Mouse (Mus musculus) stomach, embryonic 15.5 days (tissue): ENCODE results near the gene C87436. TPM values are rescaled to one million over a fixed set of nuclear protein-coding genes. Genes with fewer than 3 reads are reported as not detected.

ENCODE experiments used
- ATAC-seq: fragments of 200-750 bp; cut with Nextera tagmentation; 2 replicates; pipeline ENCODE4 v1.8.0; 2017; ENCODE audit warnings: low read depth, moderate number of reproducible peaks, moderate TSS enrichment; ENCODE audit not compliant: insufficient read depth, low FRiP score
- H3K27ac ChIP-seq: fragments of 300-500 bp; sonication (generic); 2 replicates; pipeline ENCODE4 v1.5.1; 2015; ENCODE audit warnings: mild to moderate bottlenecking, inconsistent platforms
- H3K27me3 ChIP-seq: fragments of 300-500 bp; sonication (generic); replicated peaks from 2 replicates; pipeline ENCODE4 v1.6.1; 2015; ENCODE audit warnings: inconsistent platforms
- H3K36me3 ChIP-seq: fragments of 300-500 bp; sonication (generic); 2 replicates; pipeline ENCODE4 v1.6.1; 2015; ENCODE audit warnings: inconsistent platforms
- H3K4me1 ChIP-seq: fragments of 300-500 bp; sonication (generic); 2 replicates; pipeline ENCODE4 v1.6.1; 2015; ENCODE audit warnings: inconsistent platforms
- H3K4me2 ChIP-seq: fragments of 300-500 bp; sonication (generic); 2 replicates; pipeline ENCODE4 v1.6.1; 2015; ENCODE audit warnings: mild to moderate bottlenecking, inconsistent platforms
- H3K4me3 ChIP-seq: fragments of 300-500 bp; sonication (generic); replicated peaks from 2 replicates; pipeline ENCODE4 v1.5.1; 2015; ENCODE audit warnings: inconsistent platforms
- H3K9ac ChIP-seq: fragments of 300-500 bp; sonication (generic); 2 replicates; pipeline ENCODE4 v1.6.1; 2015; ENCODE audit warnings: inconsistent platforms
- H3K9me3 ChIP-seq: fragments of 300-500 bp; sonication (generic); 2 replicates; pipeline ENCODE4 v1.6.1; 2016; ENCODE audit warnings: inconsistent platforms
- WGBS: fragments of 180-500 bp; shearing (Covaris S2); methylation state at CpG from one replicate; pipeline ENCODE4 v1.1.7; 2015; 5-methylcytosine and 5-hydroxymethylcytosine counted together
- polyA plus RNA-seq: library from polyadenylated mRNA; unstranded; fragments of >200 nt; fragmentation: Nextera tagmentation; extraction: Ambion mirVana; gene quantifications from 2 replicates; pipeline ENCODE4 v1.2.1, GENCODE M21; 2015

The C87436 gene
- polyA plus RNA-seq, 1 experiment from 2014 or later: 20.9 TPM

DNA sequence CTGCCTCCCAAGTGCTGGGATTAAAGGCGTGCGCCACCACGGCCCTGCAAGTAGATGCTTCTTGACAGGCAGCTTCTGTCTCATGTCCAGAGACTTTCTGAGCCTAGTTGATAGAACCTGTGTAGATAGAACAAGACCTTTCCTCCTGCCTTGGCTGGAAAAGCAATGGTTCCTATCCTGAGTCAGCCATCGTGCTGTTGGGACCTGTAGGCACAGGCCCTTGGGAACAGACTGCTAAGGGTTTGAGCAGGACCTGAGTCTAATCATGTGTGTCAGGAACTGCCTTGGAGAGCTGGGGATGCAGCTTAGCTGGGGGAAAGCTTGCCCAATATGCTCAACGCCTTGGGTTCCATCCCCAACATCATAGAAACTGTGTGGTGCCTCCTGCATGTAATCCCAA is 35.9 kb downstream of the C87436 start:
- Histone ChIP-seq H3K4me2 (no peak overlapping the region), H3K27me3 (no peaks in the 10 kb centered on the region), H3K4me3 (no peak overlapping the region), H3K36me3 (no peaks in the 10 kb centered on the region), H3K4me1 (peaks cover 29% of the 10 kb centered on the region), H3K27ac (no peak overlapping the region), H3K9me3 (no peaks in the 10 kb centered on the region), H3K9ac (no peak overlapping the region)
- ATAC-seq: no peak
- 95% methylated on average over 5 of the region's 5 CpGs for WGBS

GRCm38 (mm10) chr6:86474646-86475181 is 36.5 kb downstream of the C87436 start:
- no peak overlapping the region for H3K4me3 ChIP-seq
- no peak overlapping the region for H3K27ac ChIP-seq
- ATAC-seq: no peak
- H3K36me3 ChIP-seq: no peaks in the 10 kb centered on the region
- H3K4me2 ChIP-seq: no peak overlapping the region
- no peaks in the 10 kb centered on the region for H3K9me3 ChIP-seq
- no peaks in the 10 kb centered on the region for H3K27me3 ChIP-seq
- H3K9ac ChIP-seq: no peak overlapping the region
- H3K4me1 ChIP-seq: peaks cover 35% of the 10 kb centered on the region

DNA sequence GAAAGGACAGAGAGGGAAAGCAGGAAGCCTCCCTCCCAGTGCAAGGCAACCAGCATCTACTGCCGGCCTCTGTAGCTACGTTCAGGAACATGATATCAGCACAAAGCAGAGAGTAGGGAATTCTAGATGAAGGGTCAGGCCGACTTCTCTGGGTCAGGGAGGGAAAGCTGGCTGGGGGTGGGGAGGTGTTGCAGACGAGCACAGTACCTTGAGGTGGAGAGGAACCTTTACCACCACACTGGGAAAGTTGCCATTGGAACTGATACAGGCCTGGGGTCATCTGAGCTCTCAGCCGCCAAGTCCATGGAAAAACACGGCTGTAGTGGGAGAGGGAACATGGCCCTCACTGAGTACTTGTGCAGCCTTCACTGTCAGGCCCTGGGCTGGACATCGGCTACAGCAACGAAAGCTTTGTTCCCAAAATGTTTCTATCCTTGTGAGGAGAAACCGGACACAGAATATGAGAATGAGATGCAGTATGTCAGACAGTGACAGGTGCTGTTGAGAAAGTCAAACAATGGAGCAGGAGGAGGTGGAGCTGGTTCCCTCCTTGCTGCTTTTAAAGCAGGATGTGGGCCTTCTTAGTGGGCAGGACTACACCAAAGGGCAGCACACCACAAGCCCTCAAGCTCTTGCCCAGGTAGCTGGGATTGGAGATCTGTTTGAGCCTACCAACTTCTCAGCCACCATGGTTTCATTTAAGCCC is 37.4 kb downstream of the C87436 start:
- no peaks in the 10 kb centered on the region for H3K27me3 ChIP-seq
- H3K4me1 ChIP-seq: peaks cover 42% of the 10 kb centered on the region
- 51% methylated on average over 9 of the region's 9 CpGs for WGBS
- H3K4me3 ChIP-seq: no peak overlapping the region
- no peaks in the 10 kb centered on the region for H3K9me3 ChIP-seq
- H3K36me3 ChIP-seq: no peaks in the 10 kb centered on the region
- peak overlapping the region; percentile 62 for H3K27ac ChIP-seq
- no peak overlapping the region for H3K4me2 ChIP-seq
- no peak for ATAC-seq
- no peak overlapping the region for H3K9ac ChIP-seq

DNA sequence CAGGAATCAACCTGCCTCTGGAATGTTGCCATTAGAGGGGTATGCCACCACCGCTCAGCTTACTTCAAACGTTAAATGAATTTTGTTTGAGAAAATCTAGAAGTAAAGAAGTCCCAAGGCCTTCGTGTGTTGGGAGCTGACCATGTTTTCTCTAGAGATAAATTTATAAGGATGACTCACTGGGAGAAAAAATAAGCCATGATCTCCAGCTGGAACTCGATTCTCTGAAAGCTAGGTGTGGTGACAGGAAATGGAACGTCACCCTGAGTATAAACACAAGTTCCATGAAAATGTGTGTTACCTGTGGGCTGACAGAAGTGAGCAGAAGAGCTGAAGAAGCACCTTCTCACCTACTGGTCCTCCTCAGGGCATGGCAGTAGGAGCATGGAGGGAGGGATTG is 38.8 kb downstream of the C87436 start:
- no peak overlapping the region for H3K9ac ChIP-seq
- ATAC-seq: no peak
- no peaks in the 10 kb centered on the region for H3K9me3 ChIP-seq
- H3K4me2 ChIP-seq: no peak overlapping the region
- no peak overlapping the region for H3K4me3 ChIP-seq
- H3K27me3 ChIP-seq: no peaks in the 10 kb centered on the region
- H3K27ac ChIP-seq: no peak overlapping the region
- WGBS: 63% methylated on average over 5 of the region's 5 CpGs
- H3K36me3 ChIP-seq: no peaks in the 10 kb centered on the region
- peaks cover 44% of the 10 kb centered on the region for H3K4me1 ChIP-seq

DNA sequence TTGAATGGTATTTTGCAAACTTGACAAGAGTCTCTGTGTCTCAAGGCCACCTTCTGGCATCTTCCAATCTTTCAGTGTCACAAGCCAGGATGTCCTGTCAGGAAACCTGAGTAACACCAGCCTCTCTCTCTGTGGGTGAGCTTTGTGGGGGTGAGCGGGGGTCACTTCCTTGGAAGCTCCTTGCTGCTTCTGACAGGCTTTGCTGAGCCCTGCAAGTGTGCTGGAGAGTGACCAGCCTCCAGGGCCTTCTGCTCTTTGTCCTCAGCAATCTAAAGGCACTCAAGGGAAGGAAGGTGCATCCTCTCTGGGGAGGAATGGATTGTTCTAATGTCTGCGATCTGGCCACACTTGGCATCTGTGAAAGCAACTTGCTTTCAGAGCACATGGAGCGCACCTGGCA is 41.1 kb downstream of the C87436 start:
- H3K36me3 ChIP-seq: no peaks in the 10 kb centered on the region
- H3K27ac ChIP-seq: peak overlapping the region; percentile 88
- no peak overlapping the region for H3K4me2 ChIP-seq
- H3K4me3 ChIP-seq: no peak overlapping the region
- 61% methylated on average over 3 of the region's 3 CpGs for WGBS
- no peaks in the 10 kb centered on the region for H3K9me3 ChIP-seq
- H3K4me1 ChIP-seq: peaks cover 37% of the 10 kb centered on the region
- no peaks in the 10 kb centered on the region for H3K27me3 ChIP-seq
- ATAC-seq: no peak
- no peak overlapping the region for H3K9ac ChIP-seq

DNA sequence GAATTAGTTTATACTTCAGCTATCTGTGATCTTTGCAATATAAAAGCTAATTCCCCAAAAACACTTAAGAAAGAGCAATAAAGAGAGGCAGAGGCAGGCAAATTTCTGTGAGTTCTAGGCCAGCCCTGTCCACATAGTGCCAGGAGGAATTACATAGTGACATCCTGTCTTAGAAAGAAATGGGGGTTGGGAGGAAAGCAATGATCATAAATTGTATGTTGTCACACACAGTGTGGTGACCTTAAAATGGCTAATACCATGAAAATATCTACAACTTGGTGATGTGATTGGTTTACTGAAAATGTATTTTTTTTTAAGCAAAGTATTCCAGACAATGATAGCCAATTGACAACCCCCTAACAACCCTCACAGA is 41.6 kb downstream of the C87436 start:
- Histone ChIP-seq H3K4me1 (peaks cover 37% of the 10 kb centered on the region), H3K9ac (no peak overlapping the region), H3K4me3 (no peak overlapping the region), H3K27me3 (no peaks in the 10 kb centered on the region), H3K4me2 (no peak overlapping the region), H3K27ac (peak overlapping the region; percentile 88), H3K9me3 (no peaks in the 10 kb centered on the region), H3K36me3 (no peaks in the 10 kb centered on the region)
- no peak for ATAC-seq

- WGBS: 23% methylated on average over 9 of the region's 9 CpGs
- Histone ChIP-seq H3K4me1 (peaks cover 36% of the 10 kb centered on the region), H3K9me3 (no peaks in the 10 kb centered on the region), H3K27ac (peak overlapping the region; percentile 88), H3K4me3 (peak overlapping the region; percentile 19; the same call in 1 of the 2 replicates), H3K27me3 (no peaks in the 10 kb centered on the region), H3K9ac (peak overlapping the region; percentile 19), H3K4me2 (peak overlapping the region; percentile 44), H3K36me3 (no peaks in the 10 kb centered on the region)
- no peak for ATAC-seq
These were observed 42.1 kb downstream of the C87436 start for GRCm38 (mm10) chr6:86480189-86480831.

- no peak overlapping the region for H3K4me3 ChIP-seq
- no peak overlapping the region for H3K4me2 ChIP-seq
- WGBS: 83% methylated on average over 5 of the region's 5 CpGs
- H3K27ac ChIP-seq: peak overlapping the region; percentile 12; the same call in 1 of the 2 replicates
- no peak overlapping the region for H3K9ac ChIP-seq
- ATAC-seq: no peak
- H3K9me3 ChIP-seq: no peaks in the 10 kb centered on the region
- no peaks in the 10 kb centered on the region for H3K27me3 ChIP-seq
- peaks cover 33% of the 10 kb centered on the region for H3K4me1 ChIP-seq
- no peaks in the 10 kb centered on the region for H3K36me3 ChIP-seq
These were observed 43.7 kb downstream of the C87436 start for GRCm38 (mm10) chr6:86481871-86482270.

- H3K27ac ChIP-seq: peak overlapping the region; percentile 95; the same call in 1 of the 2 replicates
- H3K9ac ChIP-seq: no peak overlapping the region
- WGBS: 81% methylated on average over 7 of the region's 7 CpGs
These were observed 47.9 kb downstream of the C87436 start for GRCm38 (mm10) chr6:86485943-86486640.

DNA sequence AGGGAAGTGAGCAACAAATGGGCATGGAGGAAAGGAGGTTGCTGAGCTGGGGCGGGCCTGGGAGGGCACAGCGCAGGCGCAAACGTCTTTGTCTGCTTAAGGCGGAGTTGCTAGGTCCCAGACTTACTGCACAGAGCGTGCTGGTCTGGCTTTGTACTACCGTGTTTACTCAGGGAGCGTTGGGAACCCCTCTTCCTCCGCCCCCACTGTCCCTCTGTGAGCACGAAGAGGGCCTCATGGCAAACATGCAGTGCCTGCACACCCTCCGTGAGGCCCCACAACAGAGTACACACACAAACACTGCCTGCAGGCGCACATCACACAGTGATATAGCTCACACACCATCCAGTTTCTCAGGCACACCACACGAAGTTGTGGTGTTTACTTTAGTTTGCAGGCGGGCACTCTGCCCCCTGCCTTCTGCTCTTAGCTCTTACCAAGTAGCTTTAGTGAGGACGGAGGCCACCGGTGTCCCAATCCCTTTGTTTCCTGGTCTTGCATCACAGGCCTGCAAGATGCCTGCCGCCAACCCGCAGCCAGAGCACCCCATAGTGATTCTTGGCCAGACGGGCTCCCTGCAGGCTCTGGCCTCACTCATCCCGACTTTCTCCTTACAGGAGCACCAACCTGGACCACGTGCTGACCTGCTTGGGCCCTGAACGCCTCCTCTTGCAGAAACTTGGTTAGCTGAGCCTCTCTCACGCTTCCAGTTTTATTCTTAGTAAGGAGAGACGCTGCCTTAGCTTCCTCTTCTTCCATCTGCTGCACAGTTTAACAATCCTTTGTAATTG is 49.4 kb downstream of the C87436 start:
- H3K4me3 ChIP-seq: peak overlapping the region; percentile 8
- H3K27ac ChIP-seq: peak overlapping the region; percentile 95
- peak; percentile 95 for ATAC-seq
- peaks cover 16% of the 10 kb centered on the region for H3K4me1 ChIP-seq
- H3K36me3 ChIP-seq: no peaks in the 10 kb centered on the region
- H3K9me3 ChIP-seq: no peaks in the 10 kb centered on the region
- 9% methylated on average over 24 of the region's 24 CpGs for WGBS
- no peaks in the 10 kb centered on the region for H3K27me3 ChIP-seq
- no peak overlapping the region for H3K9ac ChIP-seq
- H3K4me2 ChIP-seq: peak overlapping the region; percentile 47

More at GRCm38 (mm10) chr6:86485943-86486640, 47.9 kb downstream of the C87436 start:
- no peak for ATAC-seq
- Histone ChIP-seq H3K4me3 (no peak overlapping the region), H3K9me3 (no peaks in the 10 kb centered on the region), H3K27me3 (no peaks in the 10 kb centered on the region), H3K36me3 (no peaks in the 10 kb centered on the region), H3K4me2 (no peak overlapping the region), H3K4me1 (peaks cover 18% of the 10 kb centered on the region)

DNA sequence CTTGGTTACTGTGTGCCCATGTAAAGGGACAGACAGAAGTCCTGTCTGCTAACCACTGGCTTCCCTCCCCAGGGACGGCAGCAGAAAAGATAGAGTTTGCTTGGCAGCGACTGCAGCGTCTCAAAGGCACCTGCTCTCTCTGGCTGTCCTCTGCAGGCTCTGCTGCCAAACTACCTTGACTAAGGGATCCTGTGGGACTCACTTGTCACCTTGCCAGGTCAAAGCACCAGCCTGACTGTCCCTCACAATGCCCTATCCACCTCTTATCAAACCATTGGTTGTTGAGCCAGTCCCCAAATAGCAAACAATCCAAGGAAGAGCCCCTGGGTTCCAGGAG is 49.9 kb downstream of the C87436 start:
- H3K4me2 ChIP-seq: peak overlapping the region; percentile 47; the same call in 1 of the 2 replicates
- no peak for ATAC-seq
- no peaks in the 10 kb centered on the region for H3K9me3 ChIP-seq
- H3K27ac ChIP-seq: peak overlapping the region; percentile 95
- H3K4me3 ChIP-seq: peak overlapping the region; percentile 8; the same call in 1 of the 2 replicates
- WGBS: 37% methylated on average over 3 of the region's 3 CpGs
- no peak overlapping the region for H3K9ac ChIP-seq
- H3K36me3 ChIP-seq: no peaks in the 10 kb centered on the region
- H3K4me1 ChIP-seq: peaks cover 16% of the 10 kb centered on the region
- no peaks in the 10 kb centered on the region for H3K27me3 ChIP-seq
